Mouse (Mus musculus): ENCODE data around the gene Cebpa. TPM values are rescaled to one million over a fixed set of nuclear protein-coding genes. Genes with fewer than 3 reads are reported as not detected.
A peak's percentile ranks its signal among the peaks of the same experiment; 100 is the strongest.

Gene Cebpa
- total RNA-seq (2021) = 10 to 100 TPM; 11.1 to 11.2 TPM
- long read RNA-seq, experiment 1, transcript Cebpa-201 (1 exons, 2,626 nt) = major isoform, 9 of 9 reads
- long read RNA-seq, experiment 1, partial matches to known transcripts = 0 of 9 reads
- long read RNA-seq, experiment 1, other reads (novel, unspliced or antisense) = 0 of 9 reads
- long read RNA-seq, experiment 2, transcript Cebpa-201 (1 exons, 2,626 nt) = major isoform, 9 of 9 reads
- long read RNA-seq, experiment 2, partial matches to known transcripts = 0 of 9 reads
- long read RNA-seq, experiment 2, other reads (novel, unspliced or antisense) = 0 of 9 reads

DNA sequence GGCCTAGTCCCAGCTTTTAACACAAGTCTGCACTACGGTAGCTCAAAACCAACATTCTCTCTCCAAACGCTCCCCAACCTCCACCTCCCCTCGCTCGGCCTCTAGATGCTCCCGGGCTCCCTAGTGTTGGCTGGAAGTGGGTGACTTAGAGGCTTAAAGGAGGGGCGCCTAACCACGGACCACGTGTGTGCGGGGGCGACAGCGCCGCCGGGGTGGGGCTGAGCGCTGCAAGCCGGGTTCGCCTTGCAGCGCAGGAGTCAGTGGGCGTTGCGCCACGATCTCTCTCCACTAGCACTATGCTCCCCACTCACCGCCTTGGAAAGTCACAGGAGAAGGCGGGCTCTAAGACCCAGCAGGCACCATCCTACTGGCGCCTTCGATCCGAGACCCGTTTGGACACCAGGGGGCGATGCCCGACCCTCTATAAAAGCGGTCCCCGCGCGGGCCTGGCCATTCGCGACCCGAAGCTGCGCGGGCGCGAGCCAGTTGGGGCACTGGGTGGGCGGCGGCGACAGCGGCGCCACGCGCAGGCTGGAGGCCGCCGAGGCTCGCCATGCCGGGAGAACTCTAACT, at the start of gene Cebpa:
Gene Cebpa, plus strand, starts transcription at position 453 of the 573 bp plus-strand sequence.
- DNase-seq (ENCODE audit: low spot score in 2 of 2) = peak; percentile 91 to 94

DNA sequence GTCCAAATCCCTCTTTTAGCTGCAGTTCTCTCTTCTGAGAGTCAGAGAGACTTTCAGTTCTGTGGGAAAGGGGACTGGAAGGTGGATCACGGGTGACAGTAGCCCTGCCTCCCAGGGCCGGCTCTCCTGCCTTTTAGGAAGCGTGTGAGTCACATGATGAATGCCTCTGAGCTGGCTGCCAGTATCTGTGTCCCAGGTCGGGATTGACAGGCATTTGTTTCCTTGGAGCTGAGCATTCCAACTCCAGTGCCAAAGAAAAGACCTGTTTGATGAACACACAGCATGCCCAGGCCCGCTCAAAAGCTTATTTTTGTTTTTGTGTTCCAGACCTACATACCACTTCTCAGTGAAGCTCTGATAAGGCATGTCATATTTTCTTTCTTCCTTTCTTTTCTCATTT, 42.4 kb upstream of the Cebpa start:
- DNase-seq (ENCODE audit: low spot score in 2 of 2) = no peak

- DNase-seq (ENCODE audit: low spot score in 2 of 2) = no peak
Measured at GRCm38 (mm10) chr7:35080843-35081338, 38.2 kb upstream of the Cebpa start.

DNA sequence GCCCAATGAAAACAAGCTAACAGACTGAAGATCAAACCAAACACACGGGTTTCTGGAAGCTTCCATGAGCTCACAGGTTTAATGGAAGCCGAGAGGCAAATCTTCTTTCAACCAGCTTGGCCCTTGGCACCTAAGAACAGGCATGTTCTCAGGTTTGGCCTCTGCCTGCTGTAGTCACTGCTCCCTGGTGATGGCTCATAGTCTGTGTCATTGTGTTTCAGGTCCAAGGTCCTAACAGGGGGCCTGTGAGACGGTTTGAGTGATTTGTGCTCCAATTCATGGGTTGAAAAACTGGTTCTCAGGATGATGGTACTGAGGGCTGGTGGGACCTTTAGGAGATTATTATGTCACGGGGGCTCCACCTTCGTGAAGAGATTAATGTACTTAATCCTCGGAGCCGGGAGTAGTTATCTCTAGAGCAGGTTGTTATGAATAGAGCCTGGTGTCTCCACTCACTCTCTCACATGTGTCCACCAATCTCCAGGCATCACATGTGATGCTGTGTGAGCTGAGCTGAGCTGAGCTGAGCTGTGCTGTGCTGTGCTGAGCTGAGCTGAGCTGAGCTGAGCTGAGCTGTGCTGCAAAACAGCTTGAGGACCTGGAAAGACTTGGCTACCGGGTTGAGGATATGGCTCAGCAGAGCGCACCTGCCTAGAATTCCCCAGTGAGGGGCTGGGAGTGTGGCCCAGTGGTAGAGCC, 37.5 kb upstream of the Cebpa start:
- DNase-seq (ENCODE audit: low spot score in 2 of 2) = no peak

DNA sequence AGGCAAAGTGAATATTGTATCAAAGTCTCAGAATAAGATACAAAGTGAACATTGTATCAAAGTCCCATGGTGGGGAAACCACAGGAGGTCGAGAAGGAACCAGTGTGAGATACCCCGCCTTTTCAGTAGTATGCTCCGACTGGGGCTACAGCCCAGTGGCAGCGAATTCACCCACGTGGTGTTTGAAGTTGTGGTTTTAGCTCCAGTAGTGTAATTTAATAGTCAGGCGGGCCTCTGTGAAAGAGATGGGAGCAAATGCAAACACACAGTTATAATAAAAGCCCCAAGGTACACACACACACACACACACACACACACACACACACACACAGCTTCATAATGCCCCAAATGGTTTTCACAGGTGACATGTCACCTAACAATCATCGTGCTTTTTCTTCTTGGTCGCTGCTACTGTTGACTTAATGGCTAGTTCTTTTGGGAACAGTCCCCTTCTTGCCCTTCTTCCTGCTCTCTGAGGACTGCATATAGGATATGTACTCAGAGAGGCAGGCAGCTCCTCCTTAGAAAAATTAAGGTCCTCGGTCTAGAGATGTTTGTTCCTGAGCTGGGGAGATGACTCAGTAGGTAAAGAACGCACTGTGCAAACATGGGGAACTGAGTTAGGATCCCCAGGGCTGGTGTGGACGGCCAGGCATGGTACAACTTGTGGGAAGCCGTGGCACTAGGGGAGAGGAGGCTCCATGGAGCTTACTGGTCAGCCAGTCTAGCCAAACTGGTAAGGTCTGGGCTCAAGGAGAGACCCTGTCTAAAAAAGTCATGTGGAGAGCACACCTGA, 34.3 kb upstream of the Cebpa start:
- no peak for DNase-seq (ENCODE audit: low spot score in 2 of 2)

DNA sequence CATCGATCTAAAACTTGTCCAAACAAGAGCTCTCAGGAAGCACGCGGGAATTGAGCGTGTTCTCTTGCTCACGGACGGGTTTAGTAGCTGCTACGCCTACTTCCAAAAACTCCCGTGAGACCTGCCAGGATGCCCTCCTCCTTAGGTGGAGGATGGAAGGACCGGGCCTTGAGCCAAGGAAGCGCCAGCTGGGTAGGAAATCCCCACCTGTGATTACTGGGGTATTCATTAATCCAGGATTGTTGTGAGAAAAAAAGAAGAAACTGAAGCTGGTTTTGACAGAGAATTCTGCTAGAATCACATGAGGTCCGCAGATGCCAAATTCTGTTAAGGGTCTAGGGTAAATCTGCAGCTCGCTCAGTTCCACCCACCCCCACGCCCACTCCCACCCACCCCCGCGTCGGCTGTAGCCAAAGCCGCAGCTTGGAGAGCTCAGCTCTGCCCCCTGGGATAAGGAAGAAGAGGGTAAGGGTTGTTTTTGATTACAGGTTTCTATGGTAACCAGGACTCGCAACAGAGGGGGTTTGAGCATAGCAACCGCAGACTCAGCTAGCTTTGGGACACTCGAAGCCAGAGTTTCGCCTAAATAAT, 32.7 kb upstream of the Cebpa start:
- DNase-seq (ENCODE audit: low spot score in 2 of 2) = peak; percentile 18 to 28

DNA sequence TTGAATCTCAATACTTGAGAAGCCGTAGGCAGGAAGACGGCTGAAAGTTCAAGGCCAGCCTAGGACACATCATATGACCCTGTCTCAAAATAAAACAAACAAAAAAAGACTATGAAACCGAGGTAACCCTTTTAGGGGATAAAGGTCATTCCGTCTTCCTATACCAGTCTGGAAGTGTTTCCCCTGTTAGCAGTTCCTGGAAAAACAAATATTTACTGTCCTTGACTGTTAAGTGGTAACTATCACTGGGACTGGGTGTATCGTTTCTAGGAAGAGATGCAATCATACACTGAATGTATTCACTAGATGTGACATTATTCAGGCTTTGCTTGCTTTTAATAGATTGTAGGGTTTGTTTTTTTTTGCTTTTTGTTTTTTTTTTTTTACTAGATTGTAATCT, 28.5 kb upstream of the Cebpa start:
- no peak for DNase-seq (ENCODE audit: low spot score in 2 of 2)

DNA sequence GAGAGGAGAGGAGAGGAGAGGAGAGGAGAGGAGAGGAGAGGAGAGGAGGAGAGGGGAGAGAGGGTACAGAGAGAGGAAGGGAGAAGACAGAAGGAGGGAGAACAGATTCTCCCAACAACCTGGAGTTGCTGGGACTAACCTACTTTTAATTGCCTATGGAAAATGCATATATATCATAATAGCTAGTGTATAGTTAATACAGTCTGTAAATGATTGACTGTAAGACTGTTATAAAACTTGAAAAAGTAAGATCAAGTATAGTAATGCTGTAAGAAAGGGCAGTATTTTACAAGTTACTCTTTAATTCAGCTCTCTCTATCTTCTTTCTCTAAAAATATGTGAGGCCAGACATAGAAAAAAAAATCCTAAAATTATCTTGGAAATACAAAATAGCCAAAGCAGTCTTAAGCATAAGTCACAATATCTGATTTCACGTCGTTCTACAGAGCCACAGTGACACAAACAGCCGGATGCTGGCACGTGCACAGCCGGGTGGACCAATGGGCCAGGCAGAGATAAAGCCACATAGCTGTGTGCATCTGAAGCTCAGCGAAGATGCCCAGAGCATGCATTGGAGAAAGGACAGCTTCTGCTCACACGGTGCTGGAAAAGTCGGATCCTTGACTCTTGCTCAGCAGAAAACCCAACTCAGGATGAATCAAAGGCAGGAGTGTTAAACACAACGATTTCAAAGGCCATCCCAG, 24.0 kb upstream of the Cebpa start:
- DNase-seq (ENCODE audit: low spot score in 2 of 2) = no peak

DNA sequence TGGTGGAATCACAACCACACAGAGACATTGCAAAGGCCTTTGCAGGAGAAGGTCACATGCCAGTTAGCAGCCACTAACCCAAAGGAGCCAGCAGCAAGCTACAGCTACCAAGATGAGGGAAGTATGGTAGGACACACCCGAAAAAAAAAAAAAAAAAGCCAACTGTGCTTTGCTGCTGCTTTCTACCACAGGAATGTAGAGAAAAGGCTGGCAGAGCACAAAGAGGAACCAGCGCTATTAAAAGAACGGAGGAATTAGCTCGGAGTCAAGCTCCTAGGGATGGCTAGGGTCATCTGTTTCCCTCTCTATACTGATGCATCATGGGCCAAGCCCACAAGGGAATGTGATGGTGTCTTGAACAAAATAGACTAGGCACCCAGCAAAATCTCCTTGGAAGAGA, 20.3 kb upstream of the Cebpa start:
- no peak for DNase-seq (ENCODE audit: low spot score in 2 of 2)

- no peak for DNase-seq (ENCODE audit: low spot score in 2 of 2)
Measured at GRCm38 (mm10) chr7:35099528-35099927, 19.6 kb upstream of the Cebpa start.

DNA sequence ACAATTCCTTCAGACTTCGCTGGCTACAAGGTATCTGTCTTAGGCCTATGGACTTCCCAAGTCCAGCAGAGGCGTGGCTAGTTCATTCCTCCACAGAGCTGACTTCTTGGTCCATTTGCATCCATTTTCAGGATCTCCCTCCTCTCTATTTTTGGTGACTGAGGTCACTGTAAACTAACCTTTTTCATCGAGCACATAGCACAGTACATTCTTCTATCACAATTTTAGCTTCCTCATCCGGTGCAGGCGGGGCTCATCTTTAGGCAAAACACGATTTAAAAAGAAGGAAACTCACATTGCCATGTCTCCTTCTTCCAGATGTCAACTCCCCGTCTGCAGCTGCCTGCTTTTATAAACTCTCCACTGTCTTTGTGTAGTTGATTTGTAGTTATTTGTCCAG, 12.5 kb upstream of the Cebpa start:
- no peak for DNase-seq (ENCODE audit: low spot score in 2 of 2)

DNA sequence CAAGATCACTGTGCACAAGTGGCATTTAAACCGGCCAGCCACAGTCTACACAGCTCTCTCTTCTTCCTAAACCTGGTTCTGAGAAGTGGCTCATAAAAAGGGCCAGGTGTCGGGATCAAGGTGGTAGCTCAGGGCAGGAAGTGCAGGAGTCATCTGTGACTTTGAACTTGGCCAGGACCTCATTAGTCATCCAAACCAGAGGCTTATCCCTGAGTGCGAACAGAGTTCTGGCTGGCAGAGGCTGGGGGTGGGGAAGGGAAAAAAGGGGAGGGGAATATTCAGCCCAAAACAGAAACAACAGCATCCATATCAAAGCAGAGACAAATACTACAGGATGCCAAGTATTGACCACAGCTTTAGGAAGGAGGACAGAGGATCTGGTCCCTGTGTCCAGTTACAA, 11.5 kb upstream of the Cebpa start:
- no peak for DNase-seq (ENCODE audit: low spot score in 2 of 2)

- no peak for DNase-seq (ENCODE audit: low spot score in 2 of 2)
Measured at GRCm38 (mm10) chr7:35108046-35108445, 11.0 kb upstream of the Cebpa start.

DNA sequence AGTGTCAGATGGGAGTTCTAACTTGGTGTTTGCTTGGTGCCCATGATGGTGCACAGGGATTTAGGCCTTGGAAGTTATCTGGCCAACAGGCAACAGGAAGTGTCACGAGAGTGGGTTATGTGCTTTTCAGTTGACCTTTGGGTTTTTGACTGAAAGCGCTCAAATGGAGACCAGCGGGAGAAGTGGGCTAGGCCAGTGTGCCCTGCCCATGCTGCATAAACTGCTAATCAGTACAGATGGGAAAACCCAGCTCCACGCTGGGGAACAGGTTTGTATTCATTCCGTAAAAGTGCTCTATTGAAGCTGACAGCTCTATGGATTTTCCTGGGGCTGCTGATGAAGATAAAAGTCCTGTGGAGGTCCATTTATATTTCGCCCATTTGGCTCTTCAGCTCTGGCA, 10.4 kb upstream of the Cebpa start:
- DNase-seq (ENCODE audit: low spot score in 2 of 2) = no peak

DNA sequence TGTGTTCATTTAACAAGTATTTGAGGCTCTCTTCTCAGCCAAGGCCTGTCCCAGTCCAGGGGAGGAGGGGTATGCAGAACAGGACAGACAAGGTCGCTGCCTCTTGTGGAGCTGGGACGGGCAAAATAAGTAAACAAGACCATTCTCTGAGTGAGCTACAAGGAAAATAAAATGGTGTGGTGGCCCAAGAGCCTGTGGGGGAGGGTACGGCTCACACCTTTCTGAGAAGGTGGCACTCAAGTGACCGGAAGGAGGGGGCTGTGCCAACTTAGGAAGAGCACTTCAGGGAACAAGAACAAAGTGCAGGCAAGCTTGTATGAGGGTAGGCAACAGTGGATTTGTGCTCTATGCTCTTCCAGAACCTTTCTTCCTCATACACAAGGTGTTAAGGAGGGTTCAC, 6.0 kb upstream of the Cebpa start:
- no peak for DNase-seq (ENCODE audit: low spot score in 2 of 2)

DNA sequence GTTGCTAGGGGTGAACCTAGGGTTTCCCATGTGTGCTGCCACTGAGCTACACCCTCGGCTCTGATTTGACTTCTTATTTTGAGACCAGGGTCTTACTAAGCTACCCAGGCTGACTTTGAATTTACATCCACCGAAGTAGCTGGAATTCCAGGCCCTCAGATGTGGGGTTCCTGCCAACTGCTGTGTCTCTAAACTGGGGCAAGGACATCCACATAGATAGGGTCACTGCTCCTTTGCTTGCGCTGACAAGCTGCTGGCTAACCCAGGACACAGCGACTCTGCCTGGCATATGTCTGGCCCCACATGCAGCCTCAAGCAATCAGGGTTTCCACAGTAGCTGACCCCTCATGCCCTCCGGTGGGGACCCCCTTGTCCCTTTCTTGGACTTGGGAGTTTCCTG, 5.4 kb upstream of the Cebpa start:
- DNase-seq (ENCODE audit: low spot score in 2 of 2) = no peak

DNA sequence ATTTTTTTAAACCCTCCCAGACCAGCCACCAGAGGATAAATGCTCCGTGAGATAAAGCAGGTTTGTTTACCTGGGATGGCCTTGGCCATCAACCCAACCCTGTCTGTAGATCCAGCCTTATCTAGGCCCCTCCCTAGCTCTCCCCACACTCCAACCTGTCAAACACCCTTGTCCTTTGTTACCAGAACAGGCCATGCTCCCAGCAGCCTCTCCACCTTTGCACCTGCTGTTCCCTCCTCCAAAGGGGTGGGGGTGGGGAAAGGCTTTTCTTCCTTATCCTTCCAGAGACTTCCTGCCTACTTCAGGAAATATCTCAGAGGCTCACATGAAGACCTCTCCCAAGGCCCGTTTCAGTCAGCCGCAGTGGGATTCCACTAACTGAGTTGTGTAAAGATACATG, 2.6 kb upstream of the Cebpa start:
- no peak for DNase-seq (ENCODE audit: low spot score in 2 of 2)

DNA sequence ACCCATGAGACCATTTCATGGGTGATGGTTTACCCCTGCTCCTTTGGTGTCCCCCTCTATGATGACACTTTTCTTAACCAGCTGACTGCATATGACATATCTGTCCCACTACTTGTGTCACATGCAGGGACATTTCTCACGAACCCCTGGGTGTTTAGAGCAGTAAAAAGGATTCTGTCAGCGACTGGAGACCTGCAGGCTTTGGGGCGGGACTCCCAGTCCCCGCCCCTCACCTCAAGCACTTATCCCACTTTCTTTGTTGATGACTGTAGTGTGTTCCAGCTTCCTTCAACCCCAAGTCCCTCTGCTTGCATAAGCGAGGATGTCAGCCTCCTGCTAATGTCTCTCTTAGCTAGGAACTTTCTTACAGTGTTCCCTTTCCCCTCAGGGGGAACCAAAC, 2.0 kb upstream of the Cebpa start:
- no peak for DNase-seq (ENCODE audit: low spot score in 2 of 2)

DNA sequence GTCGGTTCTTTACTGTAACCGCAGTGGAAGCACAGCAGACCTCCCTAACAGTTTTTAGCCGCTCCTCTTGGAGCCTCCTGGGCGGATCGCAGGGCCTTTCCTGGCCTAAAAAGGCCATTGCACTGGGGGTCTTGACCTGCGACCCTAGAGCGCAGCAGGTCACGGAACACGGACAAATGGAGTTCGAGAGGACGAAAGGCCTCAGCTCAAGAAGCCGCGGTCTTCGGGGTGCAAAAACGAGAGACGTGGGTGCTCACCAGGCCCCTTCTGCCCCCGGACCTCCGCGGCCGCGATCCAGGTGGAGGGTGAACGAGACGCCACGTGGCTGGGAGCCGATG, 1.4 kb upstream of the Cebpa start:
- DNase-seq (ENCODE audit: low spot score in 2 of 2) = no peak

- DNase-seq (ENCODE audit: low spot score in 2 of 2) = peak; percentile 60 to 70
Measured at GRCm38 (mm10) chr7:35118099-35118781, 853 bp upstream of the Cebpa start.
